Mouse (Mus musculus) testis, adult 2 months (tissue): ENCODE results near the gene Myo1h. TPM values are rescaled to one million over a fixed set of nuclear protein-coding genes. Genes with fewer than 3 reads are reported as not detected.
A peak's percentile ranks its signal among the peaks of the same experiment; 100 is the strongest.

Source experiments
- H3K27ac ChIP-seq: fragments of 200-500 bp; 2 replicates; pipeline ENCODE4 v1.5.1; 2012; ENCODE audit warnings: low read depth, low read length; ENCODE audit not compliant: control insufficient read depth, insufficient read depth
- H3K27me3 ChIP-seq: fragments of 200-500 bp; 2 replicates; pipeline ENCODE4 v1.6.1; 2012; ENCODE audit warnings: mild to moderate bottlenecking, low read length, moderate library complexity; ENCODE audit not compliant: control insufficient read depth, insufficient read depth
- H3K36me3 ChIP-seq: fragments of 200-500 bp; 2 replicates; pipeline ENCODE4 v1.6.1; 2012; ENCODE audit warnings: mild to moderate bottlenecking, low read length; ENCODE audit not compliant: control insufficient read depth, insufficient read depth
- H3K4me1 ChIP-seq: fragments of 200-500 bp; 2 replicates; pipeline ENCODE4 v1.6.1; 2012; ENCODE audit warnings: low read length; ENCODE audit not compliant: control insufficient read depth, insufficient read depth
- H3K4me3 ChIP-seq: fragments of 200-500 bp; 2 replicates; pipeline ENCODE4 v1.5.1; 2012; ENCODE audit warnings: low read depth, mild to moderate bottlenecking, low read length, moderate library complexity, mixed read lengths; ENCODE audit not compliant: control insufficient read depth
- CTCF ChIP-seq: fragments of 200-500 bp; IDR thresholded peaks from 2 replicates; pipeline ENCODE4 v1.5.1; 2012; ENCODE audit warnings: low read depth, mild to moderate bottlenecking, inconsistent platforms, low read length, moderate library complexity; ENCODE audit not compliant: control insufficient read depth, insufficient read depth, insufficient replicate concordance
- POLR2A ChIP-seq: fragments of 200-500 bp; IDR thresholded peaks from 2 replicates; pipeline ENCODE4 v1.6.1; 2012; ENCODE audit warnings: low read depth, mild to moderate bottlenecking, inconsistent platforms, low read length, moderate library complexity; ENCODE audit not compliant: control insufficient read depth
- polyA plus RNA-seq: library from polyadenylated mRNA; depleted of rRNA; stranded (reverse); fragments of >200 nt; gene quantifications from 2 replicates; pipeline ENCODE4 v1.2.3, GENCODE M21; 2012

Gene Myo1h
- polyA plus RNA-seq, 1 experiment = 2.8 TPM

- TF ChIP-seq POLR2A = no peak
- no peak for TF ChIP-seq CTCF
- H3K27ac ChIP-seq = no peak overlapping the region
- no peak overlapping the region for H3K4me3 ChIP-seq
- H3K27me3 ChIP-seq = no peaks in the 10 kb centered on the region
- no peaks in the 10 kb centered on the region for H3K4me1 ChIP-seq
- H3K36me3 ChIP-seq = no peaks in the 10 kb centered on the region
These were observed 6.6 kb upstream of the Myo1h start for GRCm38 (mm10) chr5:114282346-114282745.

- H3K27ac ChIP-seq = no peak overlapping the region
- no peaks in the 10 kb centered on the region for H3K36me3 ChIP-seq
- H3K4me3 ChIP-seq = no peak overlapping the region
- H3K4me1 ChIP-seq = no peaks in the 10 kb centered on the region; the same call in 1 of the 2 replicates
- H3K27me3 ChIP-seq = no peaks in the 10 kb centered on the region
- TF ChIP-seq CTCF (no peak), POLR2A (no peak)
These were observed 4.2 kb upstream of the Myo1h start for GRCm38 (mm10) chr5:114284604-114285397.

GRCm38 (mm10) chr5:114285398-114285700 is 3.6 kb upstream of the Myo1h start:
- Histone ChIP-seq H3K27ac (no peak overlapping the region), H3K36me3 (no peaks in the 10 kb centered on the region), H3K27me3 (no peaks in the 10 kb centered on the region), H3K4me3 (no peak overlapping the region), H3K4me1 (no peaks in the 10 kb centered on the region; the same call in 1 of the 2 replicates)
- no peak for TF ChIP-seq CTCF
- no peak for TF ChIP-seq POLR2A

GRCm38 (mm10) chr5:114286102-114286501 is 2.9 kb upstream of the Myo1h start:
- Histone ChIP-seq H3K27ac (no peak overlapping the region), H3K27me3 (no peaks in the 10 kb centered on the region), H3K36me3 (no peaks in the 10 kb centered on the region), H3K4me1 (no peaks in the 10 kb centered on the region; the same call in 1 of the 2 replicates), H3K4me3 (no peak overlapping the region)
- no peak for TF ChIP-seq POLR2A
- peak; percentile 94 for TF ChIP-seq CTCF

GRCm38 (mm10) chr5:114286872-114287571 is 1.9 kb upstream of the Myo1h start:
- Histone ChIP-seq H3K4me3 (no peak overlapping the region), H3K36me3 (no peaks in the 10 kb centered on the region), H3K27ac (no peak overlapping the region), H3K4me1 (no peaks in the 10 kb centered on the region; the same call in 1 of the 2 replicates), H3K27me3 (no peaks in the 10 kb centered on the region)
- TF ChIP-seq POLR2A (no peak), CTCF (no peak)

GRCm38 (mm10) chr5:114288396-114288795 is 570 bp upstream of the Myo1h start:
- H3K27ac ChIP-seq = no peak overlapping the region
- no peaks in the 10 kb centered on the region; the same call in 1 of the 2 replicates for H3K4me1 ChIP-seq
- H3K27me3 ChIP-seq = no peaks in the 10 kb centered on the region
- no peak overlapping the region for H3K4me3 ChIP-seq
- TF ChIP-seq CTCF = no peak
- no peak for TF ChIP-seq POLR2A
- H3K36me3 ChIP-seq = no peaks in the 10 kb centered on the region

- H3K4me1 ChIP-seq = no peaks in the 10 kb centered on the region; the same call in 1 of the 2 replicates
- no peaks in the 10 kb centered on the region for H3K36me3 ChIP-seq
- H3K27ac ChIP-seq = no peak overlapping the region
- H3K4me3 ChIP-seq = no peak overlapping the region
- no peaks in the 10 kb centered on the region for H3K27me3 ChIP-seq
- no peak for TF ChIP-seq POLR2A
- no peak for TF ChIP-seq CTCF
These were observed 1.0 kb downstream of the Myo1h start for GRCm38 (mm10) chr5:114290004-114290403.
